Mouse (Mus musculus): ENCODE measurements around the gene Tdpoz1. TPM values are rescaled to one million over a fixed set of nuclear protein-coding genes. Genes with fewer than 3 reads are reported as not detected.

The Tdpoz1 gene
- polyA plus RNA-seq (2014; fragmentation: Illumina TruSeq; extraction: RNeasy Lipid Tissue Mini Kit (QIAGEN cat#74804); ENCODE audit: low read depth, low replicate concordance), result not detected

GRCm38 (mm10) chr3:93676210-93676609 lies at the start of gene Tdpoz1:
Gene Tdpoz1 (minus strand): TSS chr3:93676310.

GRCm38 (mm10) chr3:93692970-93693369 lies 16.9 kb upstream of the Tdpoz1 start, which contains the start of gene Gm37596:
Gene Gm37596 (minus strand): TSS chr3:93693070.

GRCm38 (mm10) chr3:93652586-93652985 lies 23.5 kb downstream of the Tdpoz1 start, which contains the start of gene Tdpoz2:
Gene Tdpoz2 (minus strand): TSS chr3:93652686.

Other genes with a start within 250 kb of the Tdpoz1 start
- 5.9 TPM for gene Tchh, start 234.0 kb downstream of the Tdpoz1 start, polyA plus RNA-seq (2014; fragmentation: Illumina TruSeq; extraction: RNeasy Lipid Tissue Mini Kit (QIAGEN cat#74804); ENCODE audit: low read depth, low replicate concordance)
- 6.4 TPM for gene Tchhl1, start 207.6 kb downstream of the Tdpoz1 start, polyA plus RNA-seq (2014; fragmentation: Illumina TruSeq; extraction: RNeasy Lipid Tissue Mini Kit (QIAGEN cat#74804); ENCODE audit: low read depth, low replicate concordance)
- gene S100a11, start 155.8 kb downstream of the Tdpoz1 start, polyA plus RNA-seq (2014; fragmentation: Illumina TruSeq; extraction: RNeasy Lipid Tissue Mini Kit (QIAGEN cat#74804); ENCODE audit: low read depth, low replicate concordance), result 365 TPM
- gene S100a10, start 121.2 kb downstream of the Tdpoz1 start, polyA plus RNA-seq (2014; fragmentation: Illumina TruSeq; extraction: RNeasy Lipid Tissue Mini Kit (QIAGEN cat#74804); ENCODE audit: low read depth, low replicate concordance), result 84.1 TPM
- gene Tdpoz2, start 23.6 kb downstream of the Tdpoz1 start, polyA plus RNA-seq (2014; fragmentation: Illumina TruSeq; extraction: RNeasy Lipid Tissue Mini Kit (QIAGEN cat#74804); ENCODE audit: low read depth, low replicate concordance), result not detected
- gene Gm37596, start 16.8 kb upstream of the Tdpoz1 start, polyA plus RNA-seq (2014; fragmentation: Illumina TruSeq; extraction: RNeasy Lipid Tissue Mini Kit (QIAGEN cat#74804); ENCODE audit: low read depth, low replicate concordance), result not detected
- gene Gm5773, start 96.7 kb upstream of the Tdpoz1 start, polyA plus RNA-seq (2014; fragmentation: Illumina TruSeq; extraction: RNeasy Lipid Tissue Mini Kit (QIAGEN cat#74804); ENCODE audit: low read depth, low replicate concordance), result not detected
- gene Tdpoz4, start 120.1 kb upstream of the Tdpoz1 start, polyA plus RNA-seq (2014; fragmentation: Illumina TruSeq; extraction: RNeasy Lipid Tissue Mini Kit (QIAGEN cat#74804); ENCODE audit: low read depth, low replicate concordance), result not detected
- not detected for gene Tdpoz3, start 149.7 kb upstream of the Tdpoz1 start, polyA plus RNA-seq (2014; fragmentation: Illumina TruSeq; extraction: RNeasy Lipid Tissue Mini Kit (QIAGEN cat#74804); ENCODE audit: low read depth, low replicate concordance)

All from kidney, adult 10 weeks (tissue).